Mouse (Mus musculus): ENCODE data around the gene Disp3. TPM values are rescaled to one million over a fixed set of nuclear protein-coding genes. Genes with fewer than 3 reads are reported as not detected.

Gene Disp3
- not detected in 4 replicates for total RNA-seq (2023)

DNA sequence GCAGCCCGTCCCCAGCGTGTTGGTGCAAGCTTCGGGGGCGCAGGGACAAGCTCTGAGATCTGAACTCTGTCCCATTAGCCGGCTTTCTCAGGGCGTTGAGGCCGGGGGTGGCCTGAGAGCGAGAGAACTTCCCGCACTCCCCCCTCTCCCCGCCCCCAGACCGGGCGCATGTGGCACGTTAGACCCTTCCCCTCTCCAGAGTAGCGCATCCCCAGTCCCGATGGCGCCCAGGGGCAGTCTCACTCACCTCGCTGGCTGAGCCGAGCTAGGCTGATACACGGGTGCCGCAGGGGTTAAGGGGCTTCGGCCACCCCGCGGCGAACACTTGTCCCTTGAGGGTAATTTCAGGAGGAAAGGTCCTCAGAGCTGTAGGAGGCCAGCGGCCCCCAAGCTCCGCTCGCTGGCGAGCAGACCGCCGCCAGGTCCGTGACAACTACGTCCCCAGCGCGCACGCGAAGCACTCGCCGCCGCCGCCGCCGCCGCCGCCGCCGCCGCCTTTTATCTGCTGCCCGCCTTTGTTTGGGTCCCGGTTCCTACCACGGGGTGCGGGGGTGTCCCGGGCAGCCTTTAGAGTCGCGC, at the start of gene Disp3:
Disp3 (minus strand) TSS at position 490 of the 579 bp plus-strand sequence.

Other genes starting within 250 kb of the Disp3 start
- 40.9 to 48.8 TPM (median 45.8 TPM) in 4 replicates for gene Clcn6, start 249.1 kb downstream of the Disp3 start, total RNA-seq (2023)
- gene Mthfr, start 248.9 kb downstream of the Disp3 start, total RNA-seq (2023) = 14.3 to 18.7 TPM (median 16.4 TPM) in 4 replicates
- 9.0 to 14.2 TPM (median 11.7 TPM) in 4 replicates for gene Agtrap, start 199.9 kb downstream of the Disp3 start, total RNA-seq (2023)
- gene Mad2l2, start 157.6 kb downstream of the Disp3 start, total RNA-seq (2023) = 19.9 to 26.5 TPM (median 24.1 TPM) in 4 replicates
- 0.12 TPM in 1 of 4 replicates, not detected in the others for gene Draxin, start 157.3 kb downstream of the Disp3 start, total RNA-seq (2023)
- gene Fbxo6, start 135.8 kb downstream of the Disp3 start, total RNA-seq (2023) = 16.8 to 18.4 TPM (median 17.2 TPM) in 4 replicates
- gene Fbxo44, start 127.5 kb downstream of the Disp3 start, total RNA-seq (2023) = 7.8 to 9.7 TPM (median 8.5 TPM) in 4 replicates
- gene Fbxo2, start 127.3 kb downstream of the Disp3 start, total RNA-seq (2023) = not detected in 4 replicates
- gene Ubiad1, start 156.8 kb upstream of the Disp3 start, total RNA-seq (2023) = 8.4 to 9.0 TPM (median 8.8 TPM) in 4 replicates
- gene Mtor, start 160.6 kb upstream of the Disp3 start, total RNA-seq (2023) = 44.6 to 52.2 TPM (median 47.7 TPM) in 4 replicates
- 0.25 TPM in 1 of 4 replicates, not detected in the others for gene Angptl7, start 212.5 kb upstream of the Disp3 start, total RNA-seq (2023)

Measured in B cell, adult 62 days (primary cell).